Mouse (Mus musculus): ENCODE data around the gene Irf2bp2.
"Not testable (repeated sequence)": the region's sequence is repeated elsewhere in the genome, so short reads cannot be mapped to it uniquely, and the experiment has no call there.

Gene Irf2bp2

GRCm38 (mm10) chr8:126602641-126603040 is 8.9 kb upstream of the Irf2bp2 start:
- DNase-seq (ENCODE audit: low spot score), result no peak

- no peak for DNase-seq (ENCODE audit: low spot score)
Observed at GRCm38 (mm10) chr8:126601325-126601724, 7.5 kb upstream of the Irf2bp2 start.

- no peak for DNase-seq (ENCODE audit: low spot score)
Observed at GRCm38 (mm10) chr8:126600816-126601243, 7.0 kb upstream of the Irf2bp2 start.

- DNase-seq (ENCODE audit: low spot score), result not testable (repeated sequence)
Observed at GRCm38 (mm10) chr8:126600388-126600787, 6.6 kb upstream of the Irf2bp2 start.

- no peak for DNase-seq (ENCODE audit: low spot score)
Observed at GRCm38 (mm10) chr8:126599297-126599696, 5.5 kb upstream of the Irf2bp2 start.

DNA sequence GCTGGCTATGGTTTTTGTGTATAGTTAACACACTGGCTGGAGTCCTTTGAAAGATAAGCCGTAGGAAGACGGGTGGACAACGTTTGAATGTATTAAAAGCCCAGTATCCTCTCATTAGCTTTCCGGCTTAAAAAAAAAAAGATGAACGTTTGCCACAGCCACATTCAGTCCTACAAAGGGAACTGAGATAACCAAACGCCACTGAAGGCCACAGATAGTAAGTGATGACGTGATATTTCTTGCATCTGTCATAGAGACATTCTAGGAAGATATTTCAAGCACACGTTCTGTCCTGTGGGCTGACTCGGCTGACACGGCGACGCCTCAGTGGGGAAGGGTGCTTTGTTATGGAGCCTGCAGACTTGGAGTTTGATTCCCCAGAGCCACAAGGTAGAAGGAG is 4.4 kb upstream of the Irf2bp2 start:
- no peak for DNase-seq (ENCODE audit: low spot score)

- DNase-seq (ENCODE audit: low spot score), result no peak
Observed at GRCm38 (mm10) chr8:126596721-126597120, 2.9 kb upstream of the Irf2bp2 start.

- peak; percentile 51 for DNase-seq (ENCODE audit: low spot score)
Observed at GRCm38 (mm10) chr8:126596097-126596634, 2.4 kb upstream of the Irf2bp2 start.

- DNase-seq (ENCODE audit: low spot score), result no peak
Observed at GRCm38 (mm10) chr8:126595204-126596061, 1.6 kb upstream of the Irf2bp2 start.

DNA sequence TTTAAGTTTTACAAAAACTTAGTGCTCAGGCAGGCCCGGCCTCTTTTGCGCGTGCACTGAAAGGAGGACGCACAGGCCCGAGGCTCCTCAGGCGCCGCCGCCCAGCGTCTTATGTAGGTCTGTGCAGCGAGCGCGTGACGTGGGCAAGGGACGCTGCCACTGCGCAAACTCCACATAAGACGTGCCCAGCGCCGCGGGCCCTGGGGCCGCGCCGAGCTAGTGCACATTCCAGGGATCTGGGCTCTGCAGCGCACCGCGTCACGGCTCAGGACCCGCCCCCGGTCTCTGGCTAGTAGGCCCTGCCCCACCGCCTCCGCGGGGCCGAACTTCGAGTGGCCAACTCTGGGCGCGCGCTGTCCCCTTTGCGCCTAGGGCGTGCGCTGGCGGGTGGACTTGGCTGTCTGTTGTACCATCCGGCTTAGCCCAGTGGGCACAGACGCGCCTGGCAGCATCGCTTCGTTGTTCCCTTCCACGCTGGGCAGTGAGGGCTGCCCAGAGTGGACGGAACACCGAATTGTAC is 755 bp upstream of the Irf2bp2 start:
- DNase-seq (ENCODE audit: low spot score), result peak; percentile 81

DNA sequence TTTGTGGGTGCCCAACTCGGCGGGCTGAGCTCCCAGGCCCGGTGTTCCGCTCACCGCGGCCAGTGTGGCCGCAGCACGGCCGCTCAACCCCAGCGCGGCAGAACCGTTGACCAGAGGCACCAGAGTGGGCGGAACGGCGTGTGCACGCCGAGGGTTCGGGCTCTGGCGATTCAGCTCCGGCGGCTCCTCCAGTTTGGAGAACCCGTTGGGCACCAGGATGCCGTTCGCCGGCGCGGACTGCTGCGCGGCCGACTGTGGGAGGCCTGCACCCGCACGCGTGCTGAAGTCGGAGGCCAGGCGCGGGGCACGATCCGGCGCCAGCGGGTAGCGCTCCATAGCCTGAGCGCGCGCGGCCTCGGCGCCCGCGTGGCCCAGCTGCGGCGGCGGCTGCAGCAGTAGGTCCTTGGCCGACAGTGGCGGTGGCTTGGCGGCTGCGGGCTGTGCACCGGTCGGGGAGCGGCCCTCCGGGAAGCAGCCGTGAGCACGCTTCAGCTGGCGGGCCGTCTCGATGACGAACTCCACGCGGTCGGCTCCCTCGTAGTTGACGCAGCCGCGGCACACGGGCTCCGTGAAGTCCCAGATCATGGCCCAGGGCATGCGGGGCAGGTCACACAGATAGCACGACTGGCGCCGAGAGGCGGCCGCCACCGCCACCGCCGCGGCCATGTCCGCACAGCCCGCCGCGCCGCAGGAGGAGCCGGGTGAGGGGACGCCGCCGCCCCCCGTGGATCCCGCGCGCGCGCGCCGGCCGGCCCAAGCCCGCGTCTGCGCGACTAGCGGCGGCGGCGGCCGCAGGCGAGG is 815 bp downstream of the Irf2bp2 start:
- DNase-seq (ENCODE audit: low spot score), result peak; percentile 45

DNA sequence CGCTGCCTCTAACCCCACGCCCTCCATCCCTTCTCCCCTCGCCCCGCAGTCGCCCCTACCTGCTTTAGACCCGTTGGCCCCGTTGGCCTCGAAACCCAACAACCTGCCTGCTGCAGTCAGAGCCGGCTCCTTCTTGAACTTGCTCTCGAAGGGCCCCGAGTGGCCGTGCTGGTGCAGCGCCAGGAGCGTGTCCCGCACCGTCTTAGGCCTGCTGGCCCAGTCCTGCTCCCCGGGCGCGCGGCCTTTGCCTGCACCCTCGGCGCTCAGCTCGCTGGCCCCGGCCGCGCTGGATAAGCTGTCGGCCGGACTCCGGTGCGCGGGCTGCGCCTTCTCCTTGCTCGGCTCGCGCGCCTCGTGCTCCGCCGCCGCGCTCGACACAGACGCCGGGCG is 1.4 kb downstream of the Irf2bp2 start:
- no peak for DNase-seq (ENCODE audit: low spot score)

GRCm38 (mm10) chr8:126591821-126592268 is 1.9 kb downstream of the Irf2bp2 start:
- no peak for DNase-seq (ENCODE audit: low spot score)

GRCm38 (mm10) chr8:126591141-126591820 is 2.5 kb downstream of the Irf2bp2 start:
- DNase-seq (ENCODE audit: low spot score), result no peak

DNA sequence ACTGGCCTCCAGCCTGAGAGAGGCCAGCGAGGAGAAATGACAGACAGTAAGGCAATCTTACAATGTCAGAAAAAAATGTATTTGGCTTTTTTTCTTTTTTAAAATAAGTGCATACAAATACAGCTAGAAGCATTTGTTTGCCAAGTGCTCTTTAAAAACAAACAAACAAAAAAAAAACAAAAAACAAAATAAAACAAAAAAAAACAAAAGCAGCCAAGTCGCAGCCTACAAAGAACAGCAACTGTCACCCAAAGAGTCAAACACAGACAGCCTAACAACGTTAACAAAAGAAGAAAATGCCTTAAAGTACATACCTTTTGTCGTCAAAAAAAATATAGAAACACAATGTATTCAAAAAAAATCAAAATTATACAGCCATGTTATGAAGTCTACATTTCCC is 3.2 kb downstream of the Irf2bp2 start:
- DNase-seq (ENCODE audit: low spot score), result no peak

- peak; percentile 62 for DNase-seq (ENCODE audit: low spot score)
Observed at GRCm38 (mm10) chr8:126590024-126590529, 3.7 kb downstream of the Irf2bp2 start.

DNA sequence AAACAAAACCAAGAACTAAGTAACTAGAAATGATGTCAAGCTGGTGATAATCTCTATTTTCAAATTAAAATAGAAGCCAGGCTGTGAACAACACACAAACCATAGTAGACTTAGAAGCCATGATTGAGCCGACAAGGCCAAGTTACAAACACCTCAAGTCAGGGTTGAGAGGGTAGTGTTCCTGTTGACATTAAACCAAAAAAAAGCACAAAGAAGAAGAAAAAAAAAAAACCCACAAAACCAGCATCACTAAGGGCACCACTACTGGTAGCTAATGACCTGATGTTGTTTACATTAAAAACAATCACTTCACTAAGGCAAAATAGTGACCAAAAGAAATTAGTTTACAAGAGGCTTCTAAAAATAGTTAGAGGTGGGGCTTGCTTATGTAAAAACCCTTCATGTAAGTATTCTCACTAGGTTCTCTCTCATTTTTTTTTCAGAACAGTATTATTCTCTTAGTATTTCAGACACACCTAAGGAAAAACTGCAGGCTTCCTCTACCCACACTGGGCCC is 4.2 kb downstream of the Irf2bp2 start:
- DNase-seq (ENCODE audit: low spot score), result no peak

GRCm38 (mm10) chr8:126588636-126589506 is 4.9 kb downstream of the Irf2bp2 start:
- DNase-seq (ENCODE audit: low spot score), result no peak

- DNase-seq (ENCODE audit: low spot score), result no peak
Observed at GRCm38 (mm10) chr8:126587836-126588503, 5.8 kb downstream of the Irf2bp2 start.

All from spleen, adult 12 weeks (tissue).